Mouse (Mus musculus) lung, postnatal 25 days (tissue): ENCODE measurements around the gene Gm30302.
"Not testable (repeated sequence)": the region's sequence is repeated elsewhere in the genome, so short reads cannot be mapped to it uniquely, and the experiment has no call there.

Experiments used
- DNase-seq: peaks from one replicate; pipeline ENCODE4 v3.0.0; 2022; ENCODE audit warnings: low spot score

Gm30302 gene

GRCm38 (mm10) chr13:49798901-49799300, at the start of gene Gm30302:
TSS of gene Gm30302 (minus strand) at chr13:49799001.
- no peak for DNase-seq

DNA sequence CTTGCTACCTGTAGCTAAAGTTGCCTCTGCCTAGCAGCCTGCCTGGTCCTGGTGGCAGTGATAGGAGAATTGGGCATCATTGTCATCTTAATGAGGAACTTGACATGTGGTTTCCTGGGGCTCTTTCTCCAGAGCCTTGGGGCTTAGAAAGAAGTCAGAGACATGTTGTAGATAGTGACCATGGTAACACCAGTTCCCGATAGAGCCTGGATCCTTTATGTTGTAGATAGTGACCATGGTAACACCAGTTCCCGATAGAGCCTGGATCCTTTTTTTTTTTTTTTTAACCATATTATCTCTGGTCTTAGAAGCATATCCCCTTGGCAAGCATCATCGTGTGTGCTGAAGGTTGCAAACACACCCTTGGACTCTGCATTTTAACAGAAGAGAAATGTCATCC, 48.0 kb upstream of the Gm30302 start:
- no peak for DNase-seq

GRCm38 (mm10) chr13:49846141-49846540, 47.3 kb upstream of the Gm30302 start:
- DNase-seq = no peak

DNA sequence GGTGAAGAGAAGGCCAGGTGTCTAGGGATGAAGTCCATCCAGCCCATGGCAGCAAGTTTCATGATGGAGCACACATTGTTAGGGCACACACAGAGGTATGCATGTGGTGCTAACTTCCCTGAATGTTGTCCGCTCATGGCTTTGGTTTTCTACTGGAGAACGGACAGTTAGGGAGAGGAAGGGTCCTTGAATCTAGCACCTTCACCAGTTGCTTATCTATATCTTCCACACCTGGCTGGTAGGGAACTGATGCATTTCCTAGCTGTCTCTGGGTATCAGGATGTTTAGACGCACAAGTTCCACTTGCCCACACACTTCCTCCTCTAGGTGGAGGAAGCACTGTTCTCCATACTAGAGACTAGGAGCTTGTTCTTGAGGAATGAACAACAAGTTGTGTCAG, 46.9 kb upstream of the Gm30302 start:
- no peak for DNase-seq

GRCm38 (mm10) chr13:49844071-49844470, 45.3 kb upstream of the Gm30302 start:
- no peak for DNase-seq

GRCm38 (mm10) chr13:49841186-49841585, 42.4 kb upstream of the Gm30302 start:
- DNase-seq = no peak

- no peak for DNase-seq
Observed at GRCm38 (mm10) chr13:49830355-49830754, 31.6 kb upstream of the Gm30302 start.

DNA sequence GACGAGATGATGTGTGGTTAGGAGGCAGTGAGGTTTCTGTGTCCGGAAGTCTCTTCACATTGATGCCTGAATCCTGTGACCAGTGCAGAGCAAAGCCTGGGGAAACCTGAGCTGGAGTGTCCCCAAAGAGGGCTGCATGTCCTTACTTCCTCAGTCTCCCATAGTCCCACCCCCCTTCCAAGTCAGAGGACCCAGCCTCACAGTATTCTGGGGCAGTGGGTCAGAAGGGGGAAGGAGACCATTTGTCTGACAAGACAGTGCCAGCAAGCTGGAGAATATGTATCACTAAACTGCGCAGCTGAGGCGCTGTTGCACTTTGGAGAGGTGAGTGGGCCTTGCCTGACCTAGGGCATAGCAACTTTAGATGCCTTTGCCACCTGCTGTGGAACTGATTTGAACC, 26.5 kb upstream of the Gm30302 start:
- no peak for DNase-seq

DNA sequence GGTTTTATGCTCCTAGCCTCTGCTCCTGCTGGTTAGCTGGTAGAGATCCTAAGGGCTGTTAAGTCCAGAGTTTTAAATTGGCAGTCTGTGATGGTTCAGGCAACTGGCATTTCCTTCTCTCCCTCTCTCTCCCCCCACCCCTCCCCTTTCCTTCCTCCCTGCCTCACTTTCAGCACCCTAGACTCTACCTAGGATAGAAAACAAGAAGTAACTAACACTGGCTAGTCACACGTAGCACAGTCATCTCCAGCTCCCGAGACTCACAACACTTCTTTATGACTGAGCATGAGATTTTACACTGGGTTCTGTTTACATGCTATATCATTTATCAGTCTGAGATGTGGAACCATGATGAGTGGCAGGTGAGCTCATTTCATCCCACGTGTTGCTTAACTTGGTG, 16.2 kb upstream of the Gm30302 start:
- DNase-seq = no peak

- no peak for DNase-seq
Observed at GRCm38 (mm10) chr13:49814420-49814819, 15.6 kb upstream of the Gm30302 start.

- no peak for DNase-seq
Observed at GRCm38 (mm10) chr13:49807146-49807545, 8.3 kb upstream of the Gm30302 start.

GRCm38 (mm10) chr13:49788563-49789393, 10.0 kb downstream of the Gm30302 start:
- no peak for DNase-seq

DNA sequence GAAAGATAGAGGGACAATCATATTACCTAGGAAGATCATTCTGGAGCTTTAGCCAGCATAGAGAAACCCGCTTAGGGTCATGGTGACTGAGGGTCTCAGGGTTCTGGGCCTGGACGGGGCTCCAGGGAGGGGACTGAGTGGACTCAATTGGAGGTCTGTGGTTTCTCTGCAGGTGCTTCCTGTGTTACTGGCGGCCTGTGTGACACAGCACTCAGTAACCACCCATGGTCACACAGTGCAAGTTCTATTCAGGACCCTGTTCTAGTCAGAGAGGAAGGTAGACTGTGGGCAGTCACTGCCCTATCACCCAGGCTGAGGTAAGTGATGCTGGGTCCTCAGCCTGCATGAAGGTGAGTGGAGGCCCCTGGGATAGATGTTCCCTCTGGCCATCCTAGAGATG, 14.9 kb downstream of the Gm30302 start:
- DNase-seq = no peak

DNA sequence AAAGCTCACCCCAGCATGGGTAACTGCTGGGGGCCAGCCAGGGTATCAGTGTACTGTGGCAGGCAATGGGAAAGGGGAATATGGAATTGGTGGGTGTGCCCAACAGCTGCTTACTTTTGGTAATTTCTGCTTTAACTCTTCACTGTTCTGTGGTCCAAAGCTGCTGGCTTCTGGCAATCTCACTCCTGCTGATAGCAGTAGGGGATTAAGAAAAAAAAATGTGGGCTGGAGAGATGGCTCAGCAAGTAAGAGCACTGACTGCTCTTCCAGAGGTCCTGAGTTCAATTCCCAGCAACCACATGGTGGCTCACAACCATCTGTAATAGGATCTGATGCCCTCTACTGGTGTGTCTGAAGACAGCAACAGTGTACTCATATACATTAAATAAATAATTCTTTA, 27.3 kb downstream of the Gm30302 start:
- DNase-seq = not testable (repeated sequence)

GRCm38 (mm10) chr13:49769111-49769510, 29.7 kb downstream of the Gm30302 start:
- no peak for DNase-seq

DNA sequence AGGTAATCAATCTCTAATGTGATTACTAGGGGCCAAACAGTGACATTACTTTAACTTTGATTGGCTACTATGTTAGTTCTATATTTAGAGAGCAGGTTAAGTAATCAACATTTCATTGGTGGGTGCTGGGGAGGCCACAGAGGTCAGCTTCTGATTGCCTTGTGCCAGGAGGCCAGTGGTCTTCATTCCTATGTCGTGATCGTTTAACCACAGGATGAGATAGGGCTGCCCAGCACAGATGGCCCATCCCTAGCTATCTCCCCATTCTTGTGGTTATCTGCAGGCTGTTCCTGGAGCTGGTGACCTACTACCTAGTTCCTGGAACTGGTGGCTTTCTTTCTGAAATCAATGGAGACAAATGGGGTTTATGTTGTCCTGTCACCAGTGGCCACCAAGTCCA, 30.8 kb downstream of the Gm30302 start:
- DNase-seq = no peak

DNA sequence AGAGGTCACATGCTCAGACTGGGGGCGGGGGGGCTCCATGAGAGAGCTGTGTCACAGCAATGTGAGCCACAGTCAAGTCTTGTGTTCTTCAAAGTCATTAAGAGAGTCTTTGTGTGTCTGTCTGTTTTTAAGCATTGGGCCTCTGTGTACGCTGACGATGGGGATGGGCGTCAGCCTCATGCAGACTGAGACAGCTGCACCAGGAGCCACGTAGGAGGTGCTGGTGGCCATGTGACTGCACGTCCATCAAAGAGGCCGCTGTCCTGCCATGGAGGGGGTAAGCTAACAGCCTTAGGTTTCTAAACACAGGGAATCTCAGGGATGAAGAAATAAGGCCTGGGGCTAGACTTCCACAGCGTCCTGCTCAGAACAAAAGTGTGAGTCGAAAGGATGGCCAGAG, 32.5 kb downstream of the Gm30302 start:
- DNase-seq = no peak

- DNase-seq = no peak
Observed at GRCm38 (mm10) chr13:49765306-49765705, 33.5 kb downstream of the Gm30302 start.

GRCm38 (mm10) chr13:49762208-49762607, 36.6 kb downstream of the Gm30302 start:
- no peak for DNase-seq

GRCm38 (mm10) chr13:49760675-49761074, 38.1 kb downstream of the Gm30302 start:
- no peak for DNase-seq

DNA sequence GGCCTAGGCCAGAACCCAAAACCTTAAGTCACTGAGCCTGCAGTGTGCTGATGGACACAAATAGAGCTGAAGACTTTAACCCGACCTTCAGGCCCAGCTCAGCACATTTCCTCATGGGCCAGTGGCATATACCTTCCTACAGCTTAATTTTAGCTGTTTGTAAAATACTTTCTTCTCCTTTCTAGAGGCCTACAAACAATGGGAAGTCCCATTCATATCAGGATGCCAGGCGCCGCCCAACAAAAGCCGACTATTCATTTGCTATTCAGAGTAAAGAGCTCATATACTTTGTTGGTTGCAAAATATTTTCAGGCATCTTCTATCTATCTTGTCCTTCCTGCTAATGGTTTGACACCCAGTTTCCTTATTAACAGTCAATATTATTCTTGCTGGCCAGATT, 40.8 kb downstream of the Gm30302 start:
- DNase-seq = no peak

DNA sequence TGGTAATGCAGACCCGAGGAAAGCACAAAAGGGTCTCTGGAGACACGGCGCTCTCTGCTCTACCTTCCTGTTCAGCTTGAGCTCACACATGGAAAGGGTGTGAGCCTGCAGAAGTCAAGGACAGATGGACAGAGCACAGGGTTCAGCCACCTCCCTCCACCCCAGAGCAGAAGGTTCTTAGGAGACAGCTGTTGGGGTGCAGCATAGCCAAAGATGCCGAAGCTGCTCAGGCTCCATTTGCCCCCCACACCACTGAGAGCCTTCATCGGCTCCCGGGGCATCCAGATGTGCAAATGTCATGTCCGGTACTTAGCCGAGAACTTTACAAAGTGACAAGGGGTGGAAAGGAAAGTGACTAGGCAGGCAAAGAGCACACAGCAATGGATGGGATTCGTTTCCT, 42.2 kb downstream of the Gm30302 start:
- DNase-seq = no peak

DNA sequence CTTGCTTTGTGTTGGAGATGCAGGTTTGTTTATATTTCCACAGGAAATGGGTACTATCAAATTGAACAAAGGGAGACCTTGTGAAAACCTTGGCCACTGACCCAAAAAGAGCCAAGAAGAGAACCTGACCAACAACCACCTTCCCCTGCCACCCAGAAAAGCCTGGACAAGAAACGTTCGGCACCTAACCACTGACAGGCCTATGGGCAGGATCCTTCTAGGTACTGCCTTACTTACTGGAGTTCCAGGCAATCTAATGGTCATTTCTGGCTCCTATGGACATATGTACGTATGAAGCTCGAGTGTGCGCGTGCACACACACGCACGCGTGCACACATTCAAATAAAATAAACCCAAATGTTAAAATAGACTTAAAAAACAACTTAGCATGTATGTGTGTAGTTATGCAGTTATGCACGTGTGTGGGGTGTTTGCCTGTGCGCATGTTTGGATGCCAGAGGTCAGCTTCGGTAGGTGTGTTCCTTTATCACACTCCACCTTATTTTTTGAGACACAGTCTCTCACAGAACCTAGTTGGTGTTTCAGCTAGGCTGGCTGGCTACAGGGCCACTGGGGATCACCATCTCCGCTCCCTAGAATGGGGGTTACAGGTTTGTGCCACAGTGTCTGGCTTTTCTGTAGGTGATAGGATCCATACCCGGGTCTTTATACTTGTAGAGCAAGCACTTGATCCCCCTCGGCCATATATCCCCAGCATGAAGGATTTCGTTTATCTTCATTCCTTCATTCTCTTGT, 57.3 kb downstream of the Gm30302 start:
- DNase-seq = no peak
